ENCODE assay signal across 11 mouse cellular contexts in the genomic region with DNA sequence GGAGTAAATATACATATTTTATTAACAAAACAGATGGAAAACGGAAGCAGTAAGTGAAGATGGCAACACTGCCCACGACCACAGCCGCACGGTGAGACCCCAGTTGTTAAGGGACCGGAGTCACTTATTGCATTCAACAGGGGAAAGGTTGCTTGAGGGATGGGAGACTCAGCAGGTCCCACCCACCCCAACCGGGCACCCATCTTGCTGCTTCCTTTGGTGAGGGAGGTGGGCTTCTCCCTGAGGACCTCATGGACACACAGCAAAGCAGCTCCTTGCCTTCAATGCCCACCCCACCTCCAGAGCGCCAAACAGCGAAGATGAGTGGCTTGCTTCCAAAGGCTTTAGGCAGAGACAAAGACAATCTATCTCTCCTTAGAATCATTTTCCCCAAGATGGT. TPM values are rescaled to one million over a fixed set of nuclear protein-coding genes. Genes with fewer than 3 reads are reported as not detected.
DNase-seq lines count a peak whose midpoint lies in the region; ATAC-seq and TF ChIP-seq lines count a peak whose summit lies in the region.
"Had no signal": no experiment of that assay in that cellular context is flagged by ENCODE, and none has a peak within 500 bp of the region (broad histone marks: within the 10 kb centered on the region; RNA-seq: fewer than 3 reads in every experiment).

No protein-coding gene starts in this region.

- H3K27ac ChIP-seq in embryonic facial prominence, embryonic 13.5 days, result peak overlapping the region; percentile 96; the same call in 1 of the 2 replicates
- H3K27ac ChIP-seq in embryonic facial prominence, embryonic 10.5 days (replicated peaks), result no peak overlapping the region
- peak overlapping the region; percentile 24; the same call in 1 of the 2 replicates for H3K27ac ChIP-seq in hindbrain, embryonic 14.5 days
- no peak overlapping the region for H3K27ac ChIP-seq in hindbrain, embryonic 16.5 days (ENCODE audit: low read depth, low read length)
- no peak overlapping the region for H3K27ac ChIP-seq in lung, postnatal 0 days (ENCODE audit: low read length)
- H3K27ac ChIP-seq in neural tube, embryonic 15.5 days (replicated peaks), result peak overlapping the region; percentile 34; the same call in 1 of the 2 replicates
- H3K27ac ChIP-seq: macrophage had no signal

- TF ChIP-seq POLR2A in lung, adult 2 months (IDR thresholded peaks at IDR 0.05; ENCODE audit: borderline replicate concordance, extremely low read depth, low read depth, low read length), result 0 out of 2 replicates have a peak, but pooled peaks have one; percentile 2

- H3K9ac ChIP-seq in embryonic facial prominence, embryonic 13.5 days, result no peak overlapping the region
- H3K9ac ChIP-seq in hindbrain, embryonic 14.5 days, result no peak overlapping the region
- no peak overlapping the region for H3K9ac ChIP-seq in hindbrain, embryonic 16.5 days (ENCODE audit: low read depth, low read length)
- no peak overlapping the region for H3K9ac ChIP-seq in lung, postnatal 0 days (replicated peaks; ENCODE audit: low read depth)
- no peak overlapping the region for H3K9ac ChIP-seq in neural tube, embryonic 15.5 days (replicated peaks)

- no peak for DNase-seq in embryonic facial prominence, embryonic 10.5 days (ENCODE audit: low spot score)
- DNase-seq in hindbrain, embryonic 14.5 days (ENCODE audit: low spot score), result no peak
- no peak for DNase-seq in lung, adult 2 months
- DNase-seq in lung, postnatal 0 days (ENCODE audit: low spot score), result no peak
- no peak for DNase-seq in adrenal gland, adult 18-20 months (ENCODE audit: low spot score in 2 of 2)
- DNase-seq: right cerebral cortex, postnatal 4 days had no signal

- no peak for TF ChIP-seq EP300 in lung, postnatal 0 days (IDR thresholded peaks at IDR 0.05)

- TF ChIP-seq CTCF in lung, adult 2 months (IDR thresholded peaks at IDR 0.05; ENCODE audit: insufficient read depth, low read length), result no peak
- TF ChIP-seq CTCF in lung, postnatal 0 days (IDR thresholded peaks at IDR 0.05), result no peak

- WGBS in embryonic facial prominence, embryonic 13.5 days, result 88% methylated on average over 8 of the region's 8 CpGs
- WGBS in embryonic facial prominence, embryonic 10.5 days, result 88% methylated on average over 8 of the region's 8 CpGs
- 89% methylated on average over 8 of the region's 8 CpGs for WGBS in hindbrain, embryonic 14.5 days
- 95% methylated on average over 8 of the region's 8 CpGs for whole genome bisulfite sequencing in hindbrain, embryonic 16.5 days
- WGBS in lung, adult 2 months, result 87% methylated on average over 8 of the region's 8 CpGs
- WGBS in lung, postnatal 0 days, result 86% methylated on average over 8 of the region's 8 CpGs
- 89% methylated on average over 8 of the region's 8 CpGs for WGBS in neural tube, embryonic 15.5 days

- H3K4me2 ChIP-seq in embryonic facial prominence, embryonic 13.5 days, result no peak overlapping the region
- no peak overlapping the region for H3K4me2 ChIP-seq in hindbrain, embryonic 14.5 days (replicated peaks)
- H3K4me2 ChIP-seq in hindbrain, embryonic 16.5 days (ENCODE audit: low read length), result no peak overlapping the region
- no peak overlapping the region for H3K4me2 ChIP-seq in lung, postnatal 0 days (replicated peaks; ENCODE audit: low read depth, low read length)
- no peak overlapping the region for H3K4me2 ChIP-seq in neural tube, embryonic 15.5 days

- no peaks in the 10 kb centered on the region for H3K27me3 ChIP-seq in embryonic facial prominence, embryonic 13.5 days
- no peaks in the 10 kb centered on the region for H3K27me3 ChIP-seq in embryonic facial prominence, embryonic 10.5 days (replicated peaks; ENCODE audit: low read depth, poor library complexity, severe bottlenecking)
- H3K27me3 ChIP-seq in hindbrain, embryonic 14.5 days (ENCODE audit: control insufficient read depth, insufficient read depth, low read length), result no peaks in the 10 kb centered on the region
- H3K27me3 ChIP-seq in hindbrain, embryonic 16.5 days (replicated peaks; ENCODE audit: control insufficient read depth, insufficient read depth, low read length), result no peaks in the 10 kb centered on the region
- H3K27me3 ChIP-seq in lung, postnatal 0 days (replicated peaks; ENCODE audit: insufficient read depth, low read length), result no peaks in the 10 kb centered on the region
- no peaks in the 10 kb centered on the region for H3K27me3 ChIP-seq in neural tube, embryonic 15.5 days (replicated peaks)

- no peak for ATAC-seq in embryonic facial prominence, embryonic 13.5 days (ENCODE audit: insufficient number of reproducible peaks, insufficient read depth, low FRiP score, low TSS enrichment, low read depth)
- ATAC-seq in hindbrain, embryonic 14.5 days (ENCODE audit: low FRiP score), result no peak
- no peak for ATAC-seq in hindbrain, embryonic 16.5 days
- ATAC-seq in lung, postnatal 0 days, result no peak
- ATAC-seq in neural tube, embryonic 15.5 days (ENCODE audit: low FRiP score), result no peak

- H3K4me1 ChIP-seq in embryonic facial prominence, embryonic 13.5 days, result peaks cover 38% of the 10 kb centered on the region
- peaks cover 55% of the 10 kb centered on the region for H3K4me1 ChIP-seq in embryonic facial prominence, embryonic 10.5 days
- peaks cover 18% of the 10 kb centered on the region for H3K4me1 ChIP-seq in hindbrain, embryonic 14.5 days (replicated peaks; ENCODE audit: control insufficient read depth, insufficient read depth, low read length)
- peaks cover 17% of the 10 kb centered on the region for H3K4me1 ChIP-seq in hindbrain, embryonic 16.5 days (ENCODE audit: control insufficient read depth, insufficient read depth, low read depth, low read length)
- H3K4me1 ChIP-seq in lung, adult 2 months (ENCODE audit: control insufficient read depth, insufficient read depth, low read length), result peaks cover 6% of the 10 kb centered on the region
- peaks cover 5% of the 10 kb centered on the region; the same call in 1 of the 2 replicates for H3K4me1 ChIP-seq in lung, postnatal 0 days (ENCODE audit: insufficient read depth, low read depth, low read length)
- H3K4me1 ChIP-seq in neural tube, embryonic 15.5 days, result peaks cover 35% of the 10 kb centered on the region

- H3K9me3 ChIP-seq in embryonic facial prominence, embryonic 13.5 days, result no peaks in the 10 kb centered on the region
- H3K9me3 ChIP-seq in embryonic facial prominence, embryonic 10.5 days, result no peaks in the 10 kb centered on the region
- H3K9me3 ChIP-seq in hindbrain, embryonic 14.5 days (ENCODE audit: control insufficient read depth, low read length), result no peaks in the 10 kb centered on the region
- no peaks in the 10 kb centered on the region for H3K9me3 ChIP-seq in hindbrain, embryonic 16.5 days (ENCODE audit: control insufficient read depth, low read length)
- no peaks in the 10 kb centered on the region for H3K9me3 ChIP-seq in lung, postnatal 0 days (ENCODE audit: low read length)
- H3K9me3 ChIP-seq in neural tube, embryonic 15.5 days (replicated peaks), result no peaks in the 10 kb centered on the region

- H3K36me3 ChIP-seq in embryonic facial prominence, embryonic 13.5 days, result peaks cover 54% of the 10 kb centered on the region
- peaks cover 63% of the 10 kb centered on the region for H3K36me3 ChIP-seq in embryonic facial prominence, embryonic 10.5 days (replicated peaks)
- H3K36me3 ChIP-seq in hindbrain, embryonic 14.5 days (replicated peaks; ENCODE audit: control insufficient read depth, insufficient read depth), result peaks cover 55% of the 10 kb centered on the region
- peaks cover 33% of the 10 kb centered on the region for H3K36me3 ChIP-seq in hindbrain, embryonic 16.5 days (ENCODE audit: control insufficient read depth, insufficient read depth, low read length)
- peaks cover 13% of the 10 kb centered on the region; the same call in 1 of the 2 replicates for H3K36me3 ChIP-seq in lung, postnatal 0 days (ENCODE audit: insufficient read depth, low read length)
- peaks cover 52% of the 10 kb centered on the region for H3K36me3 ChIP-seq in neural tube, embryonic 15.5 days

- no peak overlapping the region for H3K4me3 ChIP-seq in embryonic facial prominence, embryonic 13.5 days
- H3K4me3 ChIP-seq in embryonic facial prominence, embryonic 10.5 days, result no peak overlapping the region; the same call in 1 of the 2 replicates
- no peak overlapping the region for H3K4me3 ChIP-seq in hindbrain, embryonic 14.5 days (replicated peaks; ENCODE audit: low read length)
- H3K4me3 ChIP-seq in hindbrain, embryonic 16.5 days (ENCODE audit: low read length), result no peak overlapping the region
- H3K4me3 ChIP-seq in lung, adult 2 months (replicated peaks; ENCODE audit: extremely low read depth, low read depth, low read length), result no peak overlapping the region
- H3K4me3 ChIP-seq in lung, postnatal 0 days (ENCODE audit: low read depth, low read length), result no peak overlapping the region
- no peak overlapping the region for H3K4me3 ChIP-seq in neural tube, embryonic 15.5 days (replicated peaks)

RNA-seq across cellular contexts. Expression of gene Dtx3, which starts 1.6 kb away (rescaled TPM):
- polyA plus RNA-seq in embryonic facial prominence, embryonic 13.5 days (2015; fragmentation: Nextera tagmentation; extraction: Ambion mirVana), result 161 and 165 TPM in 2 replicates
- 107 and 115 TPM in 2 replicates for polyA plus RNA-seq in embryonic facial prominence, embryonic 10.5 days (2016; fragmentation: Nextera tagmentation; extraction: Ambion mirVana)
- 223 and 231 TPM in 2 replicates for polyA plus RNA-seq in hindbrain, embryonic 14.5 days (2014; fragmentation: Nextera tagmentation; extraction: Ambion mirVana)
- polyA plus RNA-seq in hindbrain, embryonic 16.5 days (2015; fragmentation: Nextera tagmentation; extraction: Ambion mirVana), result 213 and 233 TPM in 2 replicates
- polyA plus RNA-seq in lung, adult 2 months (2012; rRNA removed), result 134 and 157 TPM in 2 replicates
- polyA plus RNA-seq in lung, postnatal 0 days (2015; fragmentation: Nextera tagmentation; extraction: Ambion mirVana), result 47.5 and 47.8 TPM in 2 replicates
- 211 and 245 TPM in 2 replicates for polyA plus RNA-seq in neural tube, embryonic 15.5 days (2015; fragmentation: Nextera tagmentation; extraction: Ambion mirVana)
- total RNA-seq in adrenal gland, adult 18-20 months (2021), result 10 to 100 TPM; 63.0 to 67.6 TPM

RNA-seq across cellular contexts. Expression of gene Arhgef25, which starts 7.2 kb away (rescaled TPM):
- 117 and 130 TPM in 2 replicates for polyA plus RNA-seq in embryonic facial prominence, embryonic 13.5 days (2015; fragmentation: Nextera tagmentation; extraction: Ambion mirVana)
- 26.9 and 29.6 TPM in 2 replicates for polyA plus RNA-seq in embryonic facial prominence, embryonic 10.5 days (2016; fragmentation: Nextera tagmentation; extraction: Ambion mirVana)
- 23.5 and 25.5 TPM in 2 replicates for polyA plus RNA-seq in hindbrain, embryonic 14.5 days (2014; fragmentation: Nextera tagmentation; extraction: Ambion mirVana)
- polyA plus RNA-seq in hindbrain, embryonic 16.5 days (2015; fragmentation: Nextera tagmentation; extraction: Ambion mirVana), result 29.0 and 29.1 TPM in 2 replicates
- polyA plus RNA-seq in lung, adult 2 months (2012; rRNA removed), result 29.1 and 36.7 TPM in 2 replicates
- 27.9 and 37.1 TPM in 2 replicates for polyA plus RNA-seq in lung, postnatal 0 days (2015; fragmentation: Nextera tagmentation; extraction: Ambion mirVana)
- 32.7 and 34.9 TPM in 2 replicates for polyA plus RNA-seq in neural tube, embryonic 15.5 days (2015; fragmentation: Nextera tagmentation; extraction: Ambion mirVana)
- total RNA-seq in adrenal gland, adult 18-20 months (2021), result 10 to 100 TPM; 18.8 to 20.3 TPM
- total RNA-seq: neutrophil, adult 5-6 weeks had no signal
- polyA plus RNA-seq: macrophage had no signal

RNA-seq across cellular contexts. Expression of gene Pip4k2c, which starts 14.3 kb away (rescaled TPM):
- 28.1 and 30.8 TPM in 2 replicates for polyA plus RNA-seq in embryonic facial prominence, embryonic 13.5 days (2015; fragmentation: Nextera tagmentation; extraction: Ambion mirVana)
- 25.3 and 25.9 TPM in 2 replicates for polyA plus RNA-seq in embryonic facial prominence, embryonic 10.5 days (2016; fragmentation: Nextera tagmentation; extraction: Ambion mirVana)
- polyA plus RNA-seq in hindbrain, embryonic 14.5 days (2014; fragmentation: Nextera tagmentation; extraction: Ambion mirVana), result 16.8 and 17.1 TPM in 2 replicates
- 20.5 and 20.7 TPM in 2 replicates for polyA plus RNA-seq in hindbrain, embryonic 16.5 days (2015; fragmentation: Nextera tagmentation; extraction: Ambion mirVana)
- polyA plus RNA-seq in lung, adult 2 months (2012; rRNA removed), result 36.6 and 45.7 TPM in 2 replicates
- 31.0 and 35.1 TPM in 2 replicates for polyA plus RNA-seq in lung, postnatal 0 days (2015; fragmentation: Nextera tagmentation; extraction: Ambion mirVana)
- 19.8 and 23.0 TPM in 2 replicates for polyA plus RNA-seq in neural tube, embryonic 15.5 days (2015; fragmentation: Nextera tagmentation; extraction: Ambion mirVana)
- total RNA-seq in adrenal gland, adult 18-20 months (2021), result 10 to 100 TPM; 41.5 to 44.7 TPM

RNA-seq across cellular contexts. Expression of gene Slc26a10, which starts 16.7 kb away (rescaled TPM):
- 1.3 and 2.0 TPM in 2 replicates for polyA plus RNA-seq in embryonic facial prominence, embryonic 13.5 days (2015; fragmentation: Nextera tagmentation; extraction: Ambion mirVana)
- polyA plus RNA-seq in embryonic facial prominence, embryonic 10.5 days (2016; fragmentation: Nextera tagmentation; extraction: Ambion mirVana), result 2.1 and 2.9 TPM in 2 replicates
- 0.94 and 0.99 TPM in 2 replicates for polyA plus RNA-seq in hindbrain, embryonic 14.5 days (2014; fragmentation: Nextera tagmentation; extraction: Ambion mirVana)
- 1.4 and 1.5 TPM in 2 replicates for polyA plus RNA-seq in hindbrain, embryonic 16.5 days (2015; fragmentation: Nextera tagmentation; extraction: Ambion mirVana)
- polyA plus RNA-seq in lung, adult 2 months (2012; rRNA removed), result 3.5 and 7.4 TPM in 2 replicates
- polyA plus RNA-seq in lung, postnatal 0 days (2015; fragmentation: Nextera tagmentation; extraction: Ambion mirVana), result 1.0 and 1.1 TPM in 2 replicates
- polyA plus RNA-seq in neural tube, embryonic 15.5 days (2015; fragmentation: Nextera tagmentation; extraction: Ambion mirVana), result 1.0 TPM in 2 replicates
- 1 to 10 TPM; 1.1 to 1.8 TPM for total RNA-seq in adrenal gland, adult 18-20 months (2021)

RNA-seq across cellular contexts. Expression of gene B4galnt1, which starts 32.1 kb away (rescaled TPM):
- 8.9 and 9.0 TPM in 2 replicates for polyA plus RNA-seq in embryonic facial prominence, embryonic 13.5 days (2015; fragmentation: Nextera tagmentation; extraction: Ambion mirVana)
- polyA plus RNA-seq in embryonic facial prominence, embryonic 10.5 days (2016; fragmentation: Nextera tagmentation; extraction: Ambion mirVana), result 3.0 and 3.8 TPM in 2 replicates
- polyA plus RNA-seq in hindbrain, embryonic 14.5 days (2014; fragmentation: Nextera tagmentation; extraction: Ambion mirVana), result 73.7 and 79.1 TPM in 2 replicates
- 59.0 and 74.1 TPM in 2 replicates for polyA plus RNA-seq in hindbrain, embryonic 16.5 days (2015; fragmentation: Nextera tagmentation; extraction: Ambion mirVana)
- 70.8 and 81.2 TPM in 2 replicates for polyA plus RNA-seq in lung, adult 2 months (2012; rRNA removed)
- polyA plus RNA-seq in lung, postnatal 0 days (2015; fragmentation: Nextera tagmentation; extraction: Ambion mirVana), result 9.1 and 9.6 TPM in 2 replicates
- polyA plus RNA-seq in neural tube, embryonic 15.5 days (2015; fragmentation: Nextera tagmentation; extraction: Ambion mirVana), result 69.5 and 70.4 TPM in 2 replicates
- total RNA-seq in adrenal gland, adult 18-20 months (2021), result 1 to 10 TPM; 7.8 to 8.6 TPM

Comparison
In these comparisons a context has a peak if more than half of its experiments do, and no peak if none do; other contexts are left out.
1. H3K27ac ChIP-seq: peak in embryonic facial prominence, embryonic 13.5 days (single experiment), hindbrain, embryonic 14.5 days (single experiment) and neural tube, embryonic 15.5 days (single experiment); none in embryonic facial prominence, embryonic 10.5 days (single experiment), hindbrain, embryonic 16.5 days (single experiment) and lung, postnatal 0 days (single experiment).